Mouse (Mus musculus) bone marrow macrophage, adult 2 months (primary cell): ENCODE measurements at regions not wholly inside any gene's neighbourhood (a gene's known extent, or its start where the extent isn't known, plus 50 kb on each side); places are given as distances from the start of the nearest gene placed in this dataset.

Experiments
- H3K27ac ChIP-seq: 2 replicates; pipeline ENCODE4 v1.5.1; 2012; ENCODE audit warnings: low read depth, low read length; ENCODE audit not compliant: insufficient read depth
- H3K4me1 ChIP-seq: 2 replicates; pipeline ENCODE4 v1.6.1; 2012; ENCODE audit warnings: low read length; ENCODE audit not compliant: control insufficient read depth, insufficient read depth
- H3K4me3 ChIP-seq: 2 replicates; pipeline ENCODE4 v1.5.1; 2012; ENCODE audit warnings: mild to moderate bottlenecking, low read length, moderate library complexity; ENCODE audit not compliant: insufficient read depth
- CTCF ChIP-seq: IDR thresholded peaks from 2 replicates; pipeline ENCODE4 v1.5.1; 2012; ENCODE audit warnings: low read depth, mild to moderate bottlenecking, low read length, moderate library complexity
- POLR2A ChIP-seq: IDR thresholded peaks from 2 replicates; pipeline ENCODE4 v1.6.1; 2012; ENCODE audit warnings: mild to moderate bottlenecking, low read depth, low read length, borderline replicate concordance

GRCm38 (mm10) chr13:102640171-102640570, 53.2 kb upstream of the Cd180 start:
- TF ChIP-seq POLR2A: no peak
- no peak for TF ChIP-seq CTCF
- H3K27ac ChIP-seq: no peak overlapping the region
- H3K4me1 ChIP-seq: 0 out of 2 replicates have a peak, but pooled peaks cover 2% of the 10 kb centered on the region
- H3K4me3 ChIP-seq: no peak overlapping the region
